Mouse (Mus musculus) cerebellum, postnatal 4 days (tissue): ENCODE measurements around the gene Vill.

Experiments used
- DNase-seq, 2 experiments: peaks; one replicate each; pipeline ENCODE4 v3.0.0; 2022; ENCODE audit warnings: low spot score in 2 of 2, mixed read lengths in 1 of 2

Vill gene

GRCm38 (mm10) chr9:119034676-119035665, 17.6 kb upstream of the Vill start:
- no peak for DNase-seq

- no peak for DNase-seq
Observed at GRCm38 (mm10) chr9:119035836-119036235, 16.7 kb upstream of the Vill start.

- no peak for DNase-seq
Observed at GRCm38 (mm10) chr9:119037076-119037730, 15.4 kb upstream of the Vill start.

GRCm38 (mm10) chr9:119038574-119038973, 14.0 kb upstream of the Vill start:
- DNase-seq, result no peak

GRCm38 (mm10) chr9:119040101-119040775, 12.3 kb upstream of the Vill start:
- DNase-seq, result no peak

- DNase-seq, result no peak
Observed at GRCm38 (mm10) chr9:119048182-119048903, 4.2 kb upstream of the Vill start.

- no peak for DNase-seq
Observed at GRCm38 (mm10) chr9:119051158-119051557, 1.4 kb upstream of the Vill start.

- DNase-seq, result no peak
Observed at GRCm38 (mm10) chr9:119053964-119054576, 1.5 kb downstream of the Vill start.

- no peak for DNase-seq
Observed at GRCm38 (mm10) chr9:119055336-119055735, 2.8 kb downstream of the Vill start.

- no peak for DNase-seq
Observed at GRCm38 (mm10) chr9:119058245-119058644, 5.7 kb downstream of the Vill start.

GRCm38 (mm10) chr9:119060701-119061100, 8.1 kb downstream of the Vill start:
- no peak for DNase-seq

GRCm38 (mm10) chr9:119063036-119063644, 10.6 kb downstream of the Vill start:
- no peak for DNase-seq

GRCm38 (mm10) chr9:119064296-119064695, 11.7 kb downstream of the Vill start:
- DNase-seq, result no peak

GRCm38 (mm10) chr9:119067601-119068000, 15.0 kb downstream of the Vill start:
- peak; percentile 59 to 80 for DNase-seq

GRCm38 (mm10) chr9:119068266-119068665, 15.7 kb downstream of the Vill start:
- no peak for DNase-seq

- DNase-seq, result no peak
Observed at GRCm38 (mm10) chr9:119070173-119070825, 17.7 kb downstream of the Vill start.

GRCm38 (mm10) chr9:119071786-119072185, 19.2 kb downstream of the Vill start:
- DNase-seq, result no peak

GRCm38 (mm10) chr9:119073184-119073895, 20.8 kb downstream of the Vill start:
- no peak for DNase-seq

GRCm38 (mm10) chr9:119075685-119076084, 23.1 kb downstream of the Vill start:
- DNase-seq, result no peak
